Mouse (Mus musculus) R1 (cell line): Measurements from ENCODE around the gene Olfr441.
"Not testable (repeated sequence)": the region's sequence is repeated elsewhere in the genome, so short reads cannot be mapped to it uniquely, and the experiment has no call there.

Experiments used
- DNase-seq: peaks from one replicate; pipeline ENCODE4 v3.0.0-alpha.2; 2018; ENCODE audit warnings: low read depth, low spot score

Olfr441 gene

DNA sequence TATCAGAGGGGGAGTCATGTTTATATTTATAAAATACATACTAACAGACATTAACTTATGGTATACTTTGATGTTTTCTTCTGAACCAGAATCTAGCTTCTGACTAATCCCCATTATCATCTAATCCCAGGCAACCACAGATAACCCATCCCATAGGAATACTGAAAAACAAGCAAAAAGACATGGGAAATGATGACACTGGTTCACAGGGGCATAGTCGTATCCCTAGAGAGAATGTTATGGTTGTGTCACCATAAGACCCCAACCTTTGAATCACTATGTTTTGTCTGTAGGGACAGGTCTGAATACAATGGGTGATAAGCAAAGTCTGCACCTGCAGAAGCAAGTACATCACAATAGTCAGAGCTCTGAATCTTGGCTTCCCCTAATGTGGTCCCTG is at the start of gene Olfr441:
Olfr441 (plus strand) TSS at position 301 of the 400 bp plus-strand sequence.
- DNase-seq: not testable (repeated sequence)

DNA sequence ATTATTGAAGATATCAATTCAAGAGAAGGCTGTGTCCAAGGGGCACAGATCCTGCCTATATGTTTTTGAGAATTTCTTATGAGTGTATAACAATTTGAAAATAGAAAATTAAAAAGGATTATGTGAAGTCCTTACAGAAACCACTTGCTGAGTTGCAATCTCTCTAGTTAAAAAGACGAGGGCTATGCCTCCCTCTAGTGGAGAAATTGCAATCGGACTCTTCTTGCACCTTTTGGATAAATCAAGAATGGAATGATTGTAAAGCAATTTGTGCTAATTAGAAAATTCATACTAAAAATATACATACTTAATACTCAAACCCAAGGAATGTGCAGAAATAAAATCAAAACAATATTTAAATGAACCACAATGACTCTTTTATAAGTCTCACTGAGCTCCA is 27.4 kb upstream of the Olfr441 start:
- DNase-seq: peak; percentile 23

DNA sequence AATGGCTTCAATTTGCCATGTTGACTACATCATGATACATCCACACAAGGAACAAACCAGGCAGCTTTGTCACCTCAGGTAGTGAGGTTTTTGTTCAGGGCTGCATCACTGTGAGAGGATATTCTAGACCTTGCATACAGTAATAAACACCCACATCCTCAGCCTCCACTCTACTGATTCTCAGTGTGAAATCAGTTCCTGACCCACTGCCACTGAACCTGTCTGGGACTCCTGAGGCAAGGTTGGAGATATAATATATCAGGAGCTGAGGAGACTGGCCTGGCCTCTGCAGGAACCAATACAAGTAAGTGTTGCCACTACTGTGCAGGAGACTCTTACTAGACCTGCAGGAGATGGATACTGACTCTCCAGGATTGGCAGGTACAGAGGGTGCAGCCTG is 24.8 kb upstream of the Olfr441 start:
- DNase-seq: not testable (repeated sequence)

DNA sequence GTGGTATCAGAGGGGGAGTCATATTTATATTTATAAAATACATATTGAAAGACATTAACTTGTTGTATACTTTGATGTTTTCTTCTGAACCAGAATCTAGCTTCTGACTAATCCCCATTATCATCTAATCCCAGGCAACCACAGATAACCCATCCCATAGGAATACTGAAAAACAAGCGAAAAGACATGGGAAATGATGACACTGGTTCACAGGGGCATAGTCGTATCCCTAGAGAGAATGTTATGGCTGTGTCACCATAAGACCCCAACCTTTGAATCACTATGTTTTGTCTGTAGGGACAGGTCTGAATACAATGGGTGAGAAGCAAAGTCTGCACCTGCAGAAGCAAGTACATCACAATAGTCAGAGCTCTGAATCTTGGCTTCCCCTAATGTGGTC is 40.1 kb downstream of the Olfr441 start, which contains the start of gene Olfr237-ps1:
Olfr237-ps1 (plus strand) TSS at position 301 of the 400 bp plus-strand sequence.
- DNase-seq: not testable (repeated sequence)

DNA sequence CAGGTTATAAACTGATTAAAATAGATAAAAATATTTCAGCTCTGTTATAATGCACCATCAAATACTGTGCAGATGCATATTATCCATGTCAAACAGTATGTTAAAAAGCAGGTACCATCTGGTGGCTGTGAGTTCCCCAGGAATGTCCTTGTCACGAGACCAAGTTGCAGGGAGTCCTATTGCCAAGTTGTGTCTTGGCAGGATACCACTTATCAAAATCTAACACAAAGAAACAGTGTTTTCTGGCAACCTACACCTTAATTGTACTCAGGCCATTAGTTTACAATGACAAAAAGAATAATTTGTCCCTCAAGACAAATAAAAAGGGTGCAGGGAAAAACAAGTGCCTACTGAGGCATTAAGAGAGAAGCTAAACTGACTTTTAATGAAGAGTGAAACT is 53.3 kb downstream of the Olfr441 start:
- DNase-seq: no peak

DNA sequence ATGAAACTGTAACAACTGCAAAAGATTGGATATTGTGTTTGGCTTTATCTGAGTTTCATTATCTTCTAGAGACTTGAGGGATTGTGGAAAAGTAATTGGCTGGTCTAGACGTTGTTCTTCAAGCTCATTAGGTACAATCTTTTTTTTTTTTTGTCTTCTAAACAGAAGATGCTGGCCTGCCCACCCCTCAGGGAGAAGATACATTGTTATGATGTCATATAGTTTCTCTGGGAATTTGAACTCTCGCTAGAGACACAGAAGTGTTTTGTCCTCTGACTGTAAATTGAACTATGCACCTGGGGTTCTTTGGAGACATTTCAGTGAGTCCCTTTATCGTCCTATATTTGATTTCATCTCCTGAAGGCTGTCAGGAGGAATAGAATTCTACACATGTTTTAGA is 56.8 kb downstream of the Olfr441 start, which contains the start of gene Olfr437:
Olfr437 (plus strand) TSS at position 301 of the 400 bp plus-strand sequence.
- DNase-seq: no peak

DNA sequence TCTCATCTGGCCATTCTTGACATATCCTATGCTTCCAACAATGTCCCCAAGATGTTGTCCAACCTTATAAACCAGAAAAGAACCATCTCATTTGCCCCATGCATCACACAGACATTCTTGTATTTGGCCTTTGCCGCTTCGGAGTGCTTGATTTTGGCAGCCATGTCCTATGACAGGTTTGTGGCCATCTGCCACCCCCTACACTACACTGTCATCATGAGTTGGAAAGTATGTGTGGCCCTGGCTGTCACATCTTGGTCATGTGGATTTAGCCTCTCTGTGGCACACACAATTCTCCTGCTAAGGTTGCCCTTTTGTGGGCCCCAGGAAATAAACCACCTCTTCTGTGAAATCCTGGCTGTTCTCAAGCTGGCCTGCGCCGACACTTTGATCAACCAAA is 61.1 kb downstream of the Olfr441 start:
- no peak for DNase-seq
